Mouse (Mus musculus) cerebellum, adult 9-10 months (tissue): ENCODE results near the gene C6.

Experiments
- DNase-seq: peaks from one replicate; pipeline ENCODE4 v3.0.0; 2022

Gene C6

DNA sequence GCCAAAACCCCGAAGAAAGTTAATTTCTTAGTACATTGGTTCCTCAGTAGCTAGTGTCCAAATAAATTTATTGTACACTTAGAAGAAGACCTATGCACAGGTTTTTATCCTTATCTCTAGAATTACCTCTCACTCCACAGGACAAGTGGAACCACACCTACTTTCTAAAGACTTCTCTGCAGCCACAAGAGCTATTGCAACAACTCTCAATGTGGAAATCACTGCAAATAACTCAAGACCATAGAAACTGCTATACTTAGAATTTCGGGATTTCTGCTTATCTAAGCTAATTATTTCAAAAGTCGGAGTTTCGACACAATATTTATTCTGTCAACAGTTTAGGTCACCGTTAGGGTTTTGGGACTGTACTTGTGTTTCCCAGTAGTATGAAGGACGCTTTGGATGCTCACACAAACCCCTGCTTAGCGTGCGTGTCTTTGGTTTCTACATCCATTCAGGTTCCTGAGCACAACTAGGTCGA, at the start of gene C6:
Gene C6 (plus strand): TSS at position 346 of the 481 bp plus-strand sequence.
- DNase-seq: no peak

DNA sequence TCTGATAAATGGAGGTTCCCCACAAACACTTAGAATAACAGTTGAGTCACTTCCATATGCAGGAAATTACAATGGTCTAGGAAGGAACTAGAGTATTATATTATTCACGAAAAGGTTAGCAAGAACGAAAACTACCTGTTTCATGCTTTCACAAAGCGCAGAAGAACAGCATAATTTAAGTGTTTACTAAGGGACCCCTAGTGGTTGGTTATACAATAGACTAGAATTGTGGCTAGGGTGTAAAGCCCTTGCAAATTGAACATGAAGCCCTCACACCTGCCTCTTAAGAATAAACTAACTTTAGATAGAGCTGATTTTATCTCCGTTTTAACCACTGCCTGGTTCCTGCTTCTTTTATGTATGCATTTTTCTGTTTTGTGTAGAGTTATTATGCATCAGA, 29.4 kb upstream of the C6 start:
- DNase-seq: peak; percentile 8

DNA sequence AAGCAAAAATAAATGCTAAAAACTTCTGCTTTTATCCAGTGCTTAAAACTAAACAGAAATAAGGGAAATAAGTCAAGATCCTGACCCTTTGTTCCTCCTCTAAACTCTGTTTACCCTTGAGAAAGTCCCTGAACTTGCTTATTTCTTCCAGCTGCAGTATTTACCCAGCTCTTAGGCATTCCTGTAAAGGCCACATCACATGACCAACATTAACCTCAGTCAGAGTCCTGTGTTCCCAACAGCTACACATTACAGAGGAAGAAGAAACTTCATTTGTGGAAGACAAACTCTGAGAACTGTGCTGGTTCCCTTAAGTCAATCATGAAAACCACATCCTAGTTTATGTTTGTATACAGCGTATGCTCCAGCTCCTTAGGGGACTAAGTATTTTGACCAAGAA, 7.2 kb downstream of the C6 start:
- no peak for DNase-seq

DNA sequence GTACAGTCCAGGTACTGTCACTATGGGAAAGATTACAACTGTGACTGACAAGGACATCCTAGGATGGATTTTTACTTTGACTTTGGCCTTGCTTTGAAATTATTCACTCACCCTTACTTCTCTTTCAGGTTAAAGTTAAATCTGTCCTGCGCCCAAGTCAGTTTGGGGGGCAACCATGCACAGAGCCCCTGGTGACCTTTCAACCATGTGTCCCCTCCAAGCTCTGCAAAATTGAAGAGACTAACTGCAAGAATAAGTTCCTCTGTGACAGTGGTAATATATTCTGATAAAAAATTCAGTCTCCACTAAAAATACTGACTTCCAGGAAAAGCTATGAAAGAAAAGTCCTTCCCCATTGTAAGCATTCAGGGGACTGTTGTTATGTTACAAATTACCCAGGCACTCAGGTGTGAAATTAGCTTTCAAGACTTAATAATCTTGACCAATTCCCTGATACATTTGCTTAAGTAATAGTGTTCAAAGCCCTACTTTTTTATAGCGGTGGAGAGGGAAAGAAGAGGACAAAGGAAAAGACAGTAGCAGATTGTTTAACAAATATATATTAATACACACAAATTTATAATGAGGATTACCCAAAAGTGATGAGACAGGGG, 8.1 kb downstream of the C6 start:
- no peak for DNase-seq

DNA sequence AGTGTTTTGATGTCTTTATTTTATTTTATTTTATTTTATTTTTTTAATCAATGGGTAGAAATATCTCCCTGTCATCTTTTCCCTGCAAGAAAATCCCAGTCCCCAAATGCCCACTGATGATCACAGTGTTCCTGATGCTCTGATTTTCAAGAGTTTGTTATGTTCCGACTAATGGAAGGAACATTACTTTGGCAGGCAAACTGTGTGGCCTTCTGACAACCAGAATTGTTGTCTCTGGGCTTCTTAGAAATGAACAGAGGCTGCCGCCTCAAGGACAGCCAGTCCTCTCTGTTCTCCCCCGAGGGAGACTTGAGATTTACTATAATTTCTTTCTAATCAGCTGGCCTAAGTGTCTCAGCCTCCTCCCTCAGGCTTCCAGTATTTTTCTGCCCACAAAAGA, 20.7 kb downstream of the C6 start:
- DNase-seq: no peak

DNA sequence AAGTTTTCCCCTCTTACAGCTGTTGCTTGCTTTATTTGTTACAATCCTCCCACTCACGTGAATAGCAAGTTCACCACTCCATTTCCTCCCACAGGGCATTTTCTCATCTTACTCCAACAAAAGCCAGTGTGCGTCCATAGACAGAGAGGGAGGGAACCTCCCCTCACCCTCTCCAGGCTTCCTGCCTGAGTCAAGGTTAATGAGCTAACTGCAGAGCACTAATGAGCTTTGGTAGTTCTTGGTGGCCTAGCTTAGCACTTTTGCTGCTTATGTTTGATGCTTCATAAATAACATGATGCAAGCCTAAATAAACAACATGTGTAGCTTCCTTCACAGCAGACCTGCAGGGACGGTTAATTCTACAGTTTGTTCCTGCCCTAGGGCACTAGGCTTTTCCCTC, 63.4 kb downstream of the C6 start:
- no peak for DNase-seq

DNA sequence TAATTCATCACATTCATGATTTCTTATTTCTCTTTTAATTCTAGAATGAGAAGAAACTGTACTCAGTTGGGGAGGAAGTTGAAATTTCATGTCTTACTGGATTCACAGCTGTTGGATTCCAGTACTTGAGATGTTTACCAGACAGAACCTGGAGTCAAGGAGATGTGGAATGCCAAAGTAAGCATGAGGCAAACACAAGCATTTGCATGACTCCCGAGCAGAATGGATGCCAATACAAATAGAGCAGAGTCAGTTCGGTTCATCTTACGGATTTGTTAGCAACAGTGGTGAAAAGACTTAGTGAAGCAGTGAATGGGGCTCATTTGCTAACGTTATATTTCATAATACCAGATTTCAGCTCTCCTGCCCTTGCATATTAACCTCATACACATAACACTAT, 69.9 kb downstream of the C6 start:
- no peak for DNase-seq

DNA sequence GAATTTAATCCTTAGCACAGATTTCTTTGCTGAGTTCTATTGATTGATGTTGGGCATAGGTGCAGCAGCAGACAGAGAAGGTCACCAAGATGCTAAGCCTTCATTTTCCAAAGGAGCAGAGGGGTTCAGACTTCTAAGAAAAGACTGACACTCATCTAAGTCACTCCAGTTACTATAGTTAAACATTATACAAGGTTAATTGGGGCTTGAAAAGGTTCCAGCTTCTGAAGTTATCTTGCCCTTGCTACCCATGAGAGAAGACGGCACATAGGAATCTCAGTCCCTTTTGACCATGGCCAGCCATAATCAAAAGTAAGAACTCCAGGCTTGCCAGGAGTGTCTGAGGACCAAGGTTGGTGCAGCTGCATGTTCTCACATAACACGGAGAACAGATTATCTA, 77.3 kb downstream of the C6 start:
- no peak for DNase-seq

DNA sequence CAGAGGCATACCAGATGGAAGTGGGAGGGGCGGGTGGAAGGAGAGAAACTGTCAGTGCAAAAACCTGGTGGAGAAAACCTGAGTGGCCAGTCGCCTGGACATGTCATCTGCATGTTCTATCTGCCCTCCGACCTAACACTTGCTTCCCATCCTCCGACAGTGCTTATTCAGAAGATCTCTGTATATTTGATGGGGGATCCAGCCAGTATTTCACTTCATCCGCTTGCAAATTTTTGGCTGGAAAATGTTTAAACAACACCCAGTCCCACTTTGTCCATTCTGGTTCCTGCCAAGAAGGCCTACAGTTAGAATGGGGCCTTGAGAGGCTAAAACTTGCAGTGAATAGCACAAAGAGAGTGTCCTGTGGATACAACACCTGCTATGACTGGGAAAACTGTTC, 81.2 kb downstream of the C6 start:
- peak; percentile 81 for DNase-seq

DNA sequence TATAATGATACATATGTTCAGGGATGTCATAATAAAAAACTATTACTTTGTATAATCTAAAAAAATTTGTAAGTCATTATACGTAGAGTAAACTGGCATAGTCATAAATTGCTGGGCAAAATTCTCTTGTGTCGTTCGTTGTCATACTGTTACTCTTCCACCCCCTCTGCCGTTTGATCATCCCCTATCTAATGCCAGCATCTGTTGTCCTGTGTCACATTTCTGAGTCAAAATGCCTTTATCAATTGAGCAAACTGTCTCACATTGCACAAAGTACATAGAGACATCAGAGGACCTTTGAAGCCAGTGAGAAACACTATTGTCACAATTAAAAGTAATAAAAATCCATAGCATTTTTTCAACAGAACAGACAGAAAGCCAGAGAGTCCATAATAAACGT, 88.0 kb downstream of the C6 start:
- peak; percentile 11 for DNase-seq

DNA sequence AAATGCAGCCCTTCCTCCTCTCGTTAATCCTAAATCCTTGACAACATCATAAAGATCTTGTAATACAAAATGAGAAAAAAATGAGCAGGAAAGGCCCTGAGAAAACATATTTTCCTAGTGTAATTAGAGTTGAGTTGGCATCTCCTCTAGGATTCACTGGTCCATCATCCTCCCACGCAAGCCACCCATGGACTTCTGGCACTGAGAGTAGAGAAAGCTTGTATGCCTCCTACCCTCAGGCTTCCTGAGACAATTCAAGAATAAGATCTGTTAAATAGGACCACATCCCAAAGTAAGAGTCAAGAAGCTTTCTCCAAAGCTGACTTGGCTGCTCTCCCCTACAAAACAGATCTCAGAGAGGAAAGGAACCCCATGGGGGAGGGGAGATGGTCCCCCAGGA, 88.7 kb downstream of the C6 start:
- DNase-seq: peak; percentile 87

DNA sequence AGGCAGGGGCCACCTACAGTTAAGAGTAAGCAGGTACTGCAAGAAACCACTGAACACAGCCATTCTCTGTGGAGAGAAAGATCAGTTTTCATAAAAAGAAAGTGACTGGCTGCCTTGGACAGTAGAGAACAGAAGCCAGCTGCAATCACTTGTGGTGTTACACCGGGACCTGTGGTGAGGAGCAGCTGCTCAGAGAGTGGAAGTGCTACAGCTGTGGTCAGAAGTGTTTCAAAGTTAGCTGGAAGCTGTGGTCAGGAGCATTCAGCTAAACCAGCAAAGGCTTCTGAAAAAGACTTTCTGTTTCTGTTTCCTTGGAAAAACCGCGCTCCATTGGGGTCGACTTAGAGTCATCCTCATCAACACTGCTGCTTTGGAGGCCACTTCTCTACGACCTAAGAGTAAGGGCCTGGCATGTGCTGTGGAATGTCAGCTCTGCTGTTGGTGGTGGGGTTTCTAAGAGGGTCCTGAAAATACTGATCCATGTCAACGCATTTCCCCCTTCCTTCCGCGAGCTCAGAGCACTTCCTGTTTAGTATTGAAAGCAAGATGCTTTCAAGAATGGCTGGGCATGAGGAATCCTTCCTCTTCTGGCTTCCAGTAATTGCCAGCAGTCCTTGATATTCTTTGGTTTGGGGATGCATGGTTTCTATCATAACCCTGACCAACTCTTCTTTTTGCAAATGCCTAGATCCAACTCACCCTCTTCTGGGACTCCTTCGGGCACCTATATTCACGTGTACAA, 89.9 kb downstream of the C6 start:
- no peak for DNase-seq

DNA sequence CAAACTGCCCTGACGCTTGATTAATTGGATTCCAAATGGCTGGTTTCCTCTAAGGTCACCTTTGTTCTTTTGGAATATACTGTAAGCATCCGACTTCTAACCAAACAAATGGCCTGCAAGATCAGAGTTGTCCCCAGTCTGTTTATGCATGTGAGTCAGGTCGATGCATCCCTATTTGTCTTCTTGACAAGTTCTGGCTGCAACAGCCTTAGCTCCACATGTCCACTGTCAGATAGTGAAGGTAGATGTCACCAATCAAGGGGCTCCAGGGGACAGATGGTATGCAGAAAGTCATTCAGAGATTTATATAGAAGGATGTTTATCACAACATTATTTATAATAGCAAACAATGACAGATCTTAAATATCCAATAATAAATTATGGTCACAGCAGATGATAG, 91.5 kb downstream of the C6 start:
- DNase-seq: no peak

DNA sequence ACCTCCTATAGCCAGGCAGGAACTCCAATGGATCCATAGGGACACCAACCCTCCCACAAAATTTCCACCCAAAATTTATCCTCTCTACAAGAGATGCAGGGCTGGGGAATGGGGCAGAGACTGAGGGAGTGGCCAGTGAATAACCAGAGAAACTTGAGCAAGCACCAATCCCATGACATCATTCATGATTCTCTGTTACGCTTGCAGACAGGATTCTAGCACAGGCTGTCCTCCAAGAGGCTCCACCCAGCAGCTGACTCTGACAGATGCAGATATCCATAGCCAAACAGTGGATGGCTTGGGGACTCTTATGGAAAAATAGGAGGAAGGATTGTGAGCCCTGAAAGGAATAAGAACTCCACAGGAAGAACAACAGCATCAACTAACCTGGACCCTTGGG, 94.2 kb downstream of the C6 start:
- no peak for DNase-seq

DNA sequence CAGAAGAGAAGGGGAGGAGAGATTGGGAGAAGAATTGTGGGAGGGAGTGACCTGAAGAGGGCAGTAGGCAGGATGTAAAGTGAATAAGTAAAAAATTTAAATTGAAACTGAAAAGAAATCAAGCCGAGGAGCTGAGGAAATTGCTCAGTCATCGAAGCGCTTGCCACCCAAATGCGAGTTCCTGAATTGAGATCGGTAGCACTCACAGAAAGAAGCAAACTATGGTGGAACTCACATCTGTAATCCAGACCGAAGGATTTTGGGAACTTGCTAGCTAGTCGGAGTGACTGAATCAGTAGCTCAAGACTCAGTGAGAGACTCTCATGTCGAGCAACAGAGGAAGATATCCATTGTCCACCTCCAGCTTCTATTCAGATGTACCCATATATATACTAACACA, 94.8 kb downstream of the C6 start:
- no peak for DNase-seq

DNA sequence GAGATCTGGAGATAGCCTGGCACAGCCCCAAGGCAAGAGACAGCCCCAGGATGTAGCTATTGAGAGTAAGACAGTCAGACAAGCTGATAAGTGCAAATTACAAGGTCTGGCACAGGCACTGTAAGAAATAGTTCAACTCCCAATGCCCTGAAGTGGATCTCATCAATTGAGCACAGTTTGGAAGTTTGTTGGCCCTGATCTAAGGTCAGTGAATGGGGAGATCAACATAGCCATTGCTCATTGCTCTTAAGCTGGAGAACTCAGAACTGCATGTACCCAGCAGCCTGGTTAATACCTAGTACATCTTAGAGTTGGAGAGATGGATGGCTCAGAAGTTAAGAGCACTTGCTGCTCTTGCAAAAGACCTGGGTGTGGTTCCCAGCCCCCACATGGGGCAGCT, 100.8 kb downstream of the C6 start:
- no peak for DNase-seq

DNA sequence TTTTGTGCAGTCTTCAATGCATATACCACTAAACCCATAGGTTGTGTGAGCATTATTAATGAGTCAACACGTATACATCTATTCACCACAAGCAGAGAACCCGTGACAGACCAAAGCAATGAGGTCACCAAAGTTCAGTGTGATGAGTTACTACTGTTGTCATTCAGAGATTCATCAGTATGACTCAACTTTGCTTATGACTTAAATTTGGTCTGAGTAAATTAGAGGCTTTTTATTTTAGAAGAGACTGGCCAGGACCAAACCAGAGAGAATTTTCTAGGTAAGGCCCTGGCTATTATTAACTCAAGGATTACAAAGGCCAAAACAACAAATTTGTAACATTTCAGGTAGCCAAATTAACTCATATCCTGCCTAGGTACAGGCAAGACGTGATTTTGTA, 109.4 kb downstream of the C6 start:
- DNase-seq: no peak

DNA sequence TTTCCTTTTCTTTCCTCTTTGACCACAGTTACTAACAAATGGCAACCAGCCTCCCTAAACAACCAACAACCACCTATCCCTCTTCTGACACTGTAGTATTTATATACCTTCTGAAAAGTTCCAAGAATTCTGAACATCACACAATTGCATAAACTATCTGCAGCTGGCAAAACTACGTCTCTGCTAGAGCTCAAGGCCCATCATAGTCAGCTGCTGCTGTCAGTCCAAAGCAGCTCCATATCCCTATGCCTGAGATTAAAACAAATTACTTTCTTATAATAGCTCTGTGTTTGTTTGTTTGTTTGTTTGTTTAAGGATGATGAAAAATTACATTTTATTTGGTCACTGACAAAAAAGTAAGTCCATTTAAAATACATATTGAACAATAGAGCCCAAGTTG, 123.0 kb downstream of the C6 start:
- no peak for DNase-seq
